Mouse (Mus musculus) effector memory CD4-positive, alpha-beta T cell, adult 5 months (primary cell): ENCODE data around the gene Dnttip1. TPM values are rescaled to one million over a fixed set of nuclear protein-coding genes. Genes with fewer than 3 reads are reported as not detected.

Experiments used
- polyA plus RNA-seq: library from polyadenylated mRNA; unstranded; fragments of 100-300 nt; shearing (Covaris generic); gene quantifications from one replicate; pipeline ENCODE4 v1.2.1, GENCODE M21; 2017

Gene Dnttip1
- 53.3 TPM for polyA plus RNA-seq

DNA sequence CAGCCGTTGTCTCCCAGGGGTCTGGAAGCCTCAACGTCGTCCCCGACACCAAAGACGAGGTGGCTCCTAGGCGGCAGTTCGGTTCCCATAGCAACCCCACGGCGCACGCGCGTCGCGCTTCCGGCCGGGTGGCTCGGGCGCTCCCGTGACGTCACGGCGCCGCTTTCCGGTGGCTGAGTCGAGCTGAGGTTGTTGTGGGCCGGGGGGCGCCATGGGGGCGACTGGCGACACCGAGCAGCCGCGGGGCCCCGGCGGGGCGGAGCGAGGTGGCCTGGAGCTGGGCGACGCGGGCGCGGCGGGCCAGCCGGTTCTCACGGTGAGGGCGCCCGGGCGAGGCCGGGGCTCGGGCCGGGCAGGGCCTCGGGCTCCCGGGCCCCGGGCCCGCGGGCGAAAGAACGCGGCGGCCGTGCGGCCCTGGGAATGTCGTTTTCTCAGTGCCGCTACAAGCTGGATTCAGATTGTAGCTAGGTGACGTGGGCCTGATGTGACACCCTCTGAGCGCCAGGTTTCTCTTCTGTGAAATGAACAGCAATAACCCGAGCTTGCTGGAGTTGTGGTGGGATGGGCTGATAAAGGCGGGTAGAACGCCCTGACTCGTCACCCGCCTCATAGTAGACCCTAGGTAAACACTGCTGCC lies at the start of gene Dnttip1, which contains the start of gene Wfdc3:
Dnttip1 (plus strand) TSS at position 141 of the 637 bp plus-strand sequence.
Wfdc3 (minus strand) TSS at position 89 of the 637 bp plus-strand sequence.

DNA sequence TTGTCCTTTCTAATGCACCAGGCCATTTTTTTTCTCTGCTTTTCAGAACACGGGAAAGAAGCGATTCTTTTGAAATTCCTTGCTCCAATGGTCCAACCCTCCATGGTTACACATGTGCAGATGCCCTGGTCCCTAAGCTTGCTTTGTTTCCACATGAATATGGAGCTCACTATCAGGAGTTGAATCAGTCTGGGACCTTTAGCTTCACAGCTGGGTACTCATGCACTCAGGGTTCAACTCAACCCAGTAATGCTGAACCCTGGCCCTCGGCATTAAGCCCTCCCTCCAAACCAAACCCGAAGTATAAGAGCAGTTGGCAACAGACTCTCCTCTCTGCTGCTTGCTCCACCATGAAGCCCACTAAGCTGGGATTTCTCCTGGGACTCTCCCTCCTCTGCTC lies 47.6 kb upstream of the Dnttip1 start, which contains the start of gene Spint4:
Spint4 (plus strand) TSS at position 301 of the 400 bp plus-strand sequence.

DNA sequence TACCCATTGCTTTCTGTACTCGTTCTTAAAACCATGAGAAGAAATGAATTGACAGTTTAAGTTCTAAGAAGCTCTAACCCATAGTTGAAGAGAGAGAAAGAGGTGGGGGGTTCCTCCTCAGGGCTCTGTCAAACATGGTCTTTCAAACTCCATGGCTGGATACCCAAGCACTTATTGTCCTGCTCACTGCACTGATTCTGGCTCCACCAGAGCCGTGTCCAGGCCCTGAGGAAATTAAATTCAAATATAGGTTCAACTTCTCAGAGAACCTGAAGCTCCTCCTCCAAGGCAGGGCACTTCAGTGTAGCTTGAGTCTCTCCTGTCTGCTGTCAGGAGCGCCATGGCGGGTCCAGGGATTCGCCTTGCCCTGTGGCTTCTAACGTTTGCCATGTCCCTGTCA lies 30.8 kb upstream of the Dnttip1 start, which contains the start of gene Spint5:
Spint5 (plus strand) TSS at position 301 of the 400 bp plus-strand sequence.

DNA sequence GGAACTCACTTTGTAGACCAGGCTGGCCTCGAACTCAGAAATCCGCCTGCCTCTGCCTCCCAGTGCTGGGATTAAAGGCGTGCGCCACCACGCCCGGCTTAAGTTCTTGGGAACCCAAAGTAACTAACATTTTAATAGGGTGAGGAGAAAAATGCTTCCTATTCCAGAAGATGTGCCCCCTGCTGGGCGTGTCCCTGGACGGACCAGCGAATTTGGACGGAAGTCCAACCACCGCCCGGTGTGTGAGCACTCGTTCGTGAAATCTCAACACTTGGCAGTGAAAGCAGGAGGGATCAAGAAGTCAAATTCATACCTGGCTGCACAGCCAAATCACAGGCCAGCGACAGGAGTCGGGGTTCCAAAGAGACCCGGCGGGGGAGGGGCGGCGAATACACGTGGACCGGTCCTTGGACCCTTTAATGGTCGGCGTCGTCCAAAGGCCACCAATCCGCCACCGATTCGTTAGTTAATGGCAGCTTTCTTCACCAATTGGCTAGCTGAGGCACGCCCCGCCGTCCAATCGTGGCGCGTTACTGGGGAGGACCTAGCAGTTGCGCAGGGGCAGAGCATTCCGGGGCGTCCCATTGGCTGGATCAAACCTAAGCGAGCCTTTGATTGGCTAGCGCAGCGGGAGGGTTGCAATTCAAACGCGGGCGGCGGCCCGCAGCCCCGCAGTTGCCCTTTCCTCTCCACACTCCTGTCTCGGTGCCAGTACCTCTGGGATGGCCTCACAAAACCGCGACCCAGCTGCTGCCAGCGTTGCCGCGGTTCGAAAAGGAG lies 23.7 kb downstream of the Dnttip1 start, which contains the start of gene Ube2c:
Ube2c (plus strand) TSS at position 641 of the 780 bp plus-strand sequence.

DNA sequence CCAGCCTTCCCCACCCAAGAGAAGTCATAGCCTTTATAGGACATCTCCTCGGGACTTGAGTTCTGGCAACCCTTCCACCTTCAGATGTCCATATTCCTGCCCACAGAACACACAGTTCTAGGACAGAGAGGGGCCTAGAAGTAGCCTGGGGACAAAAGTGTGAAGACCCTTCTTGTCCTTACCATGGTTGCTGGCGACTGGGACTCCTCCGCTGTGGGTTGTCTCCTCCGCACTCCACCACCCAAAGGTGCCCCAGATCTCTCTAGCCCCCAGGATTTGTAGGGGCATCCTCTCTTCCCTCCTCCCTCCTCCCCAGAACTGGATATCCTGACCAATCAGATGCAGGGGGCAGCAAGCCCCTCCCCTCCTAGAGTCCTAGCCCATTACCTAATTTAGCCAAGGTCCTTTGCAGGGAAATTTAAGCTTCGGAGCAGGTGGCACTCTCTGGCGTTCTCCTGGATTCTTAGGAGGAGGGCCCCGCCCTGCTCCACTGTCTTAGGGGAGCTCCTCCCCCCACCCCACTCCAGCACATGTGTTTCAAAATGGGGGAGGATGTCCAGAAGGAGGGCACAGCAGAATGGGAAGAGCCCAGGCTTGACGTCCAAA lies 33.8 kb downstream of the Dnttip1 start, which contains the start of gene Tnnc2:
Tnnc2 (minus strand) TSS at position 487 of the 606 bp plus-strand sequence.

DNA sequence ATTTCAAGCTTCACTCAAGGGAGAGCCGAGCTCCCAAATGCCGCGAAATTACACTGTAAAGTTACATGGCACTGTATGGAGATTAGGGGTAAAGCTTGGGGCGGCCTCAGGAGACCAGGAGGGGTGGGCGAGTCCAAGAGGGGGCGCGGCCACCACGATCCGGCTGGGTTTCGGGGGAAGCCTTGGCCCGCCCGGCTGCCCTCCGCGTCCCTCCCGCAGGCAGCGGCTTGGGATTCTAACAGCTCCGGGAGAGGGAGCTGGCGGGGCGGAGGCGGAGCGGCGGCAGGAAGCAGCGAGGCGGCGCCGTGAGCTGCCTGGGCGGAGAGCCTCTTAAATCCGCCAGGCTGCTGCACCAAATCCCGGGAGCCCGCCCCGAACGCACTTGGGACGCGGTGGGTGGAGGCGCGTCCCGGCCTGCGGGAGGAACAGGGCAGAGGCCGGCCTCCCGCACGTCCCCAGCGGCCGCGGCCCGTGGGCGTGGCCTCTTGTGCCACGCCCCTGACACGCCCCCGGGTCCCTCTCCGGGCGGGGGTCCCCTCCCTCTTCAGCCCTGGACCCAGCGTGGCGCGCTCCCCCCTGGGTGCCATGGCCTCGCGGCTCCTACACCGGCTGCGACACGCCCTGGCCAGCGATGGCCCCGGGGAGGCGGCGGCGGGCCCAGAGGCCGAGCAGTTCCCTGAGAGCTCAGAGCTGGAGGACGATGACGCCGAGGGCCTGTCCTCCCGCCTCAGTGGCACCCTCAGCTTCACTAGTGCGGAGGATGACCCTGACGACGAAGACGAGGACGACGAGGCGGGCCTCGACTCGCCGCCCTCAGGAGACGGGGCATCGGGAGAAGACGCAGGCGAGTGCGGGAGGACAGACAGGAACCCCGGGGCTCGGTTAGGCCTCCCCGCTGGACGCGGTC lies 40.0 kb downstream of the Dnttip1 start, which contains the start of gene Snx21:
Snx21 (plus strand) TSS at position 343 of the 907 bp plus-strand sequence.

DNA sequence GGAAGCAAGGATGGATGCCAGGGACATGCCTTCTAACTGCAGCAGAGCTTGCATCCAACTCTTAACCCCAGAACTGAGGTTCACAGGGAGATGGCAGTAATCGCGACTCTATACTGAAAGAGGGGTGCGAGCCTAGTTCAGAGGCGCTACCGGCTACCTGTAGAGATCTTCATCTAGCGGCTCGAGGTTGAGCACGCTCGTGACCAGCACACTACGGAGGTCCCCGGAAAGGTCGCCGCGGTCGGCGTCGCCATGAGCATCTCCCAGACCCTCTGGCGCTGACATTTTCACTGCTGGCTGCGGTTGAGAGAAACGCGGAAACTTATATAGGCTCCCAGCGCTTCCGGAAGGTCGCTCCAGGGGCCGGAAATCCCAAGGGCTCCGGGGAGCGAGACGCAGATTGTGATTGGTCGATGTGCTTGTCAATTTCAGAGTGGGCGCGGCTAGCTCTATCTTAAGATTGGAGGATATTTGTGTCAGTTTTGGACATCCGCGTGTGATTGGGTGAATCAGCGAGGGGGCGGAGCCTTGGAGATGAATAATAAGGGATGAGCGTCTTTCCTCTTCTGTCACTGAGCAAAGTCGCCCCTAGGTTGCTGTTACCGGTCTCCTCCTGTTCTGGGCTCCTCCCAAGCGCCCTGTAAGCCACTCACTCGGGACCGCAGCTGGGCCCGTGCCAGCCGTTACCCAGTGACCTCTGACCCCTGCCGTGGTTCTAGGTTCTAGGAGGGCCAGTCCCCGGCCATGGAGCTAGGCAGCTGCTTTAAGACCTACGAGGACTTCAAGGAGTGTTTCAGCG lies 58.9 kb downstream of the Dnttip1 start, which contains the start of the genes Acot8 and Zswim3:
Acot8 (minus strand) TSS at position 350 of the 799 bp plus-strand sequence.
Zswim3 (plus strand) TSS at position 566 of the 799 bp plus-strand sequence.

Other genes starting within 250 kb of the Dnttip1 start
- 16.2 TPM for gene Pigt, start 248.5 kb upstream of the Dnttip1 start, polyA plus RNA-seq
- gene Wfdc2, start 183.6 kb upstream of the Dnttip1 start, polyA plus RNA-seq = not detected
- not detected for gene Spint3, start 172.5 kb upstream of the Dnttip1 start, polyA plus RNA-seq
- gene Wfdc6a, start 160.5 kb upstream of the Dnttip1 start, polyA plus RNA-seq = not detected
- gene Eppin, start 152.4 kb upstream of the Dnttip1 start, polyA plus RNA-seq = not detected
- gene Wfdc6b, start 132.5 kb upstream of the Dnttip1 start, polyA plus RNA-seq = not detected
- gene Wfdc8, start 132.4 kb upstream of the Dnttip1 start, polyA plus RNA-seq = not detected
- not detected for gene Wfdc16, start 107.2 kb upstream of the Dnttip1 start, polyA plus RNA-seq
- not detected for gene Wfdc10, start 89.9 kb upstream of the Dnttip1 start, polyA plus RNA-seq
- gene Wfdc9, start 89.4 kb upstream of the Dnttip1 start, polyA plus RNA-seq = not detected
- not detected for gene Wfdc11, start 71.9 kb upstream of the Dnttip1 start, polyA plus RNA-seq
- gene Wfdc13, start 60.9 kb upstream of the Dnttip1 start, polyA plus RNA-seq = not detected
- not detected for gene Spint4, start 47.5 kb upstream of the Dnttip1 start, polyA plus RNA-seq
- gene Spint5, start 30.7 kb upstream of the Dnttip1 start, polyA plus RNA-seq = not detected
- gene Wfdc3, start 52 bp upstream of the Dnttip1 start, polyA plus RNA-seq = 0.31 TPM
- gene Ube2c, start 23.9 kb downstream of the Dnttip1 start, polyA plus RNA-seq = 0.85 TPM
- not detected for gene Tnnc2, start 34.0 kb downstream of the Dnttip1 start, polyA plus RNA-seq
- gene Snx21, start 39.8 kb downstream of the Dnttip1 start, polyA plus RNA-seq = 3.2 TPM
- gene Acot8, start 58.9 kb downstream of the Dnttip1 start, polyA plus RNA-seq = 27.0 TPM
- 3.1 TPM for gene Zswim3, start 59.1 kb downstream of the Dnttip1 start, polyA plus RNA-seq
- gene Zswim1, start 76.7 kb downstream of the Dnttip1 start, polyA plus RNA-seq = 14.0 TPM
- not detected for gene Spata25, start 82.6 kb downstream of the Dnttip1 start, polyA plus RNA-seq
- 127 TPM for gene Ctsa, start 86.9 kb downstream of the Dnttip1 start, polyA plus RNA-seq
- 0.77 TPM for gene Neurl2, start 87.5 kb downstream of the Dnttip1 start, polyA plus RNA-seq
- 5.0 TPM for gene Pltp, start 111.7 kb downstream of the Dnttip1 start, polyA plus RNA-seq
- gene Pcif1, start 133.3 kb downstream of the Dnttip1 start, polyA plus RNA-seq = 133 TPM
- gene Zfp335, start 165.8 kb downstream of the Dnttip1 start, polyA plus RNA-seq = 40.2 TPM
- gene Mmp9, start 194.8 kb downstream of the Dnttip1 start, polyA plus RNA-seq = 3.1 TPM
- 0.54 TPM for gene Slc12a5, start 214.8 kb downstream of the Dnttip1 start, polyA plus RNA-seq